Comparison of ENCODE assay signal across 9 mouse cellular contexts in genomic region chr17:32386659-32387432, GRCm38 (mm10). TPM values are rescaled to one million over a fixed set of nuclear protein-coding genes. Genes with fewer than 3 reads are reported as not detected.
A peak's percentile ranks its signal among the peaks of the same experiment; 100 is the strongest.
DNase-seq lines count a peak whose midpoint lies in the region; ATAC-seq and TF ChIP-seq lines count a peak whose summit lies in the region.
"Had no signal": no experiment of that assay in that cellular context is flagged by ENCODE, and none has a peak within 500 bp of the region (broad histone marks: within the 10 kb centered on the region; RNA-seq: fewer than 3 reads in every experiment).

No protein-coding gene starts in this region.

- peak; percentile 71 for TF ChIP-seq CTCF in gastrocnemius, adult 2 months (IDR thresholded peaks at IDR 0.05)
- TF ChIP-seq CTCF in liver, embryonic 14.5 days (IDR thresholded peaks at IDR 0.05; ENCODE audit: low read depth), result peak; percentile 87

- WGBS in liver, embryonic 14.5 days (ENCODE audit: insufficient replicate concordance), result 47% methylated on average over 9 of the region's 9 CpGs

- TF ChIP-seq EP300 in liver, embryonic 14.5 days (IDR thresholded peaks at IDR 0.05; ENCODE audit: low read depth), result no peak

- peak; percentile 40 for DNase-seq in gastrocnemius, adult 2 months
- DNase-seq in gastrocnemius, postnatal 4 days (ENCODE audit: low spot score in 2 of 2), result no peak
- DNase-seq in right cerebral cortex, adult 2 months (ENCODE audit: low spot score in 2 of 2), result peak; percentile 58 to 73
- DNase-seq in right cerebral cortex, postnatal 36 days (ENCODE audit: low spot score in 2 of 2), result no peak
- DNase-seq in embryo, embryonic 10.5 days (ENCODE audit: low spot score), result peak; percentile 61
- peak in 1 of 3 experiments; percentile 47 for DNase-seq in liver, embryonic 14.5 days (ENCODE audit: low read depth in 3 of 3, low spot score in 3 of 3)
- DNase-seq in spleen, postnatal 4 days (ENCODE audit: low spot score in 2 of 2), result peak; percentile 55 to 74
- no peak for DNase-seq in gastrocnemius, adult 8-10 months (ENCODE audit: low spot score in 2 of 2)

- no peak overlapping the region for H3K27ac ChIP-seq in gastrocnemius, adult 2 months
- H3K27ac ChIP-seq in liver, embryonic 14.5 days, result no peak overlapping the region

- H3K4me3 ChIP-seq in gastrocnemius, adult 2 months, result no peak overlapping the region
- no peak overlapping the region for H3K4me3 ChIP-seq in liver, embryonic 14.5 days (ENCODE audit: insufficient read depth in 1 of 2, low read depth in 2 of 2, low read length in 2 of 2)

- H3K27me3 ChIP-seq in liver, embryonic 14.5 days (ENCODE audit: control insufficient read depth, insufficient read depth, low read length), result no peaks in the 10 kb centered on the region

- H3K36me3 ChIP-seq in liver, embryonic 14.5 days (replicated peaks; ENCODE audit: control insufficient read depth, insufficient read depth, low read depth), result no peaks in the 10 kb centered on the region

- no peak overlapping the region for H3K4me2 ChIP-seq in liver, embryonic 14.5 days (ENCODE audit: low read depth)

- ATAC-seq in liver, embryonic 14.5 days (ENCODE audit: insufficient read depth), result no peak

- intact Hi-C loops in gastrocnemius, adult 2 months (cut with DNase I), result loop anchor here (2.0 kb wide), 2 partner anchors 36 to 108 kb away; partner anchors contain the start of gene Akap8l

- H3K4me1 ChIP-seq in liver, embryonic 14.5 days (replicated peaks; ENCODE audit: control insufficient read depth in 2 of 2, insufficient read depth in 2 of 2, low read length in 1 of 2), result peaks cover 8 to 15% of the 10 kb centered on the region in 2 experiments

- H3K9ac ChIP-seq in liver, embryonic 14.5 days (replicated peaks), result no peak overlapping the region

- H3K9me3 ChIP-seq in liver, embryonic 14.5 days (ENCODE audit: control insufficient read depth, low read length), result no peaks in the 10 kb centered on the region

RNA-seq across cellular contexts. Expression of gene Wiz, which starts 2.4 kb away (rescaled TPM):
- 10 to 100 TPM; 13.0 to 13.7 TPM for total RNA-seq in gastrocnemius, adult 2 months (2021)
- 10 to 100 TPM; 32.6 to 34.3 TPM for total RNA-seq in gastrocnemius, postnatal 4 days (2021)
- 9.8 and 10.7 TPM in 2 replicates for polyA plus RNA-seq in liver, embryonic 14.5 days (2012; rRNA removed)
- 5.5 and 7.8 TPM in 2 replicates for polyA plus RNA-seq in liver, embryonic 14.5 days (2014; fragmentation: Nextera tagmentation; extraction: Ambion mirVana)
- 10 to 100 TPM; 13.5 to 14.1 (median 13.6) TPM for total RNA-seq in gastrocnemius, adult 8-10 months (2022)

RNA-seq across cellular contexts. Expression of gene Rasal3, which starts 16.5 kb away (rescaled TPM):
- under 1 TPM; 0.06 to 0.31 TPM for total RNA-seq in gastrocnemius, adult 2 months (2021)
- total RNA-seq in gastrocnemius, postnatal 4 days (2021), result 1 to 10 TPM in 1 of 2 experiments, under 1 TPM in 1; 0.47 to 1.5 TPM
- 2.0 and 2.1 TPM in 2 replicates for polyA plus RNA-seq in liver, embryonic 14.5 days (2012; rRNA removed)
- polyA plus RNA-seq in liver, embryonic 14.5 days (2014; fragmentation: Nextera tagmentation; extraction: Ambion mirVana), result 2.2 and 2.3 TPM in 2 replicates
- not detected for total RNA-seq in gastrocnemius, adult 8-10 months (2022)

RNA-seq across cellular contexts. Expression of gene Akap8l, which starts 36.4 kb away (rescaled TPM):
- total RNA-seq in gastrocnemius, adult 2 months (2021), result 10 to 100 TPM; 34.5 to 43.4 TPM
- 10 to 100 TPM; 36.7 to 50.5 TPM for total RNA-seq in gastrocnemius, postnatal 4 days (2021)
- 24.1 and 35.4 TPM in 2 replicates for polyA plus RNA-seq in liver, embryonic 14.5 days (2012; rRNA removed)
- 18.9 and 23.5 TPM in 2 replicates for polyA plus RNA-seq in liver, embryonic 14.5 days (2014; fragmentation: Nextera tagmentation; extraction: Ambion mirVana)
- 10 to 100 TPM; 29.4 to 41.8 (median 37.5) TPM for total RNA-seq in gastrocnemius, adult 8-10 months (2022)

RNA-seq across cellular contexts. Expression of gene Pglyrp2, which starts 37.1 kb away (rescaled TPM):
- not detected for total RNA-seq in gastrocnemius, adult 2 months (2021)
- total RNA-seq in gastrocnemius, postnatal 4 days (2021), result under 1 TPM in 1 of 2 experiments, not detected in 1; 0.60 TPM
- 5.7 and 8.3 TPM in 2 replicates for polyA plus RNA-seq in liver, embryonic 14.5 days (2012; rRNA removed)
- polyA plus RNA-seq in liver, embryonic 14.5 days (2014; fragmentation: Nextera tagmentation; extraction: Ambion mirVana), result 3.6 and 4.0 TPM in 2 replicates
- total RNA-seq in gastrocnemius, adult 8-10 months (2022), result not detected
- total RNA-seq: layer of hippocampus, postnatal 36 days had no signal

Comparison
In these comparisons a context has a peak if more than half of its experiments do, and no peak if none do; other contexts are left out.
1. DNase-seq: peak in gastrocnemius, adult 2 months (single experiment), right cerebral cortex, adult 2 months (2 of 2), embryo, embryonic 10.5 days (single experiment) and spleen, postnatal 4 days (2 of 2); none in gastrocnemius, postnatal 4 days (0 of 2), right cerebral cortex, postnatal 36 days (0 of 2) and gastrocnemius, adult 8-10 months (0 of 2).